In genomic region chr11:116532810-116533338, GRCm38 (mm10) we compare ENCODE assay signal across 8 mouse cellular contexts. TPM values are rescaled to one million over a fixed set of nuclear protein-coding genes. Genes with fewer than 3 reads are reported as not detected.
DNase-seq lines count a peak whose midpoint lies in the region; ATAC-seq and TF ChIP-seq lines count a peak whose summit lies in the region.

No protein-coding gene starts in this region.

- WGBS in forebrain, embryonic 16.5 days, result under 1% methylated on average over 50 of the region's 50 CpGs
- WGBS in hindbrain, embryonic 11.5 days, result under 1% methylated on average over 47 of the region's 50 CpGs
- WGBS in limb, embryonic 13.5 days, result under 1% methylated on average over 50 of the region's 50 CpGs
- WGBS in midbrain, embryonic 12.5 days, result under 1% methylated on average over 50 of the region's 50 CpGs
- under 1% methylated on average over 50 of the region's 50 CpGs for WGBS in stomach, postnatal 0 days

- peak; percentile 49 to 50 for DNase-seq in cerebellum, adult 18-20 months
- DNase-seq in cerebellum, adult 9-10 months, result no peak
- DNase-seq in c-Kit-negative CD71-positive TER-119-positive erythroid progenitor cells, embryonic 14.5 days (ENCODE audit: low read depth, low spot score), result peak; percentile 77
- DNase-seq in hindbrain, embryonic 11.5 days (ENCODE audit: low spot score), result peak; percentile 75
- DNase-seq in stomach, postnatal 0 days (ENCODE audit: low spot score), result peak; percentile 77

- H3K9ac ChIP-seq in forebrain, embryonic 16.5 days (replicated peaks; ENCODE audit: low read depth, low read length), result peak overlapping the region; percentile 50
- H3K9ac ChIP-seq in hindbrain, embryonic 11.5 days (ENCODE audit: low read depth, low read length), result peak overlapping the region; percentile 39; the same call in 1 of the 2 replicates
- H3K9ac ChIP-seq in limb, embryonic 13.5 days, result peak overlapping the region; percentile 67
- peak overlapping the region; percentile 54 for H3K9ac ChIP-seq in midbrain, embryonic 12.5 days (replicated peaks)
- H3K9ac ChIP-seq in stomach, postnatal 0 days (ENCODE audit: low read length), result peak overlapping the region; percentile 69

- no peak for TF ChIP-seq EP300 in stomach, postnatal 0 days (optimal IDR thresholded peaks at IDR 0.05)

- peak; percentile 56 for TF ChIP-seq CTCF in stomach, postnatal 0 days (IDR thresholded peaks at IDR 0.05; ENCODE audit: low read depth)

- peak overlapping the region; percentile 49 for H3K4me3 ChIP-seq in forebrain, embryonic 16.5 days (replicated peaks; ENCODE audit: low read length)
- peak overlapping the region; percentile 46 for H3K4me3 ChIP-seq in hindbrain, embryonic 11.5 days (ENCODE audit: low read depth, low read length)
- peak overlapping the region; percentile 59 for H3K4me3 ChIP-seq in limb, embryonic 13.5 days
- peak overlapping the region; percentile 49 for H3K4me3 ChIP-seq in midbrain, embryonic 12.5 days
- peak overlapping the region; percentile 55 for H3K4me3 ChIP-seq in stomach, postnatal 0 days (ENCODE audit: low read depth, low read length)

- peaks cover 41% of the 10 kb centered on the region for H3K4me1 ChIP-seq in forebrain, embryonic 16.5 days (replicated peaks; ENCODE audit: control insufficient read depth, insufficient read depth, low read length)
- peaks cover 27% of the 10 kb centered on the region for H3K4me1 ChIP-seq in hindbrain, embryonic 11.5 days (replicated peaks; ENCODE audit: control insufficient read depth, insufficient read depth, low read length)
- peaks cover 43% of the 10 kb centered on the region for H3K4me1 ChIP-seq in limb, embryonic 13.5 days
- H3K4me1 ChIP-seq in midbrain, embryonic 12.5 days, result peaks cover 41% of the 10 kb centered on the region
- 0 out of 2 replicates have a peak, but pooled peaks cover 2% of the 10 kb centered on the region for H3K4me1 ChIP-seq in stomach, postnatal 0 days (replicated peaks; ENCODE audit: control insufficient read depth, insufficient read depth)

- no peaks in the 10 kb centered on the region for H3K9me3 ChIP-seq in forebrain, embryonic 16.5 days (ENCODE audit: control insufficient read depth, low read length)
- H3K9me3 ChIP-seq in hindbrain, embryonic 11.5 days (ENCODE audit: control insufficient read depth, low read length), result no peaks in the 10 kb centered on the region
- no peaks in the 10 kb centered on the region for H3K9me3 ChIP-seq in limb, embryonic 13.5 days
- H3K9me3 ChIP-seq in midbrain, embryonic 12.5 days, result no peaks in the 10 kb centered on the region
- H3K9me3 ChIP-seq in stomach, postnatal 0 days (ENCODE audit: control insufficient read depth, low read length), result no peaks in the 10 kb centered on the region

- H3K27ac ChIP-seq in forebrain, embryonic 16.5 days (ENCODE audit: low read length), result no peak overlapping the region
- H3K27ac ChIP-seq in hindbrain, embryonic 11.5 days (ENCODE audit: low read depth, low read length), result no peak overlapping the region
- no peak overlapping the region for H3K27ac ChIP-seq in limb, embryonic 13.5 days
- H3K27ac ChIP-seq in midbrain, embryonic 12.5 days (replicated peaks), result no peak overlapping the region
- peak overlapping the region; percentile 86 for H3K27ac ChIP-seq in stomach, postnatal 0 days (replicated peaks)

- H3K4me2 ChIP-seq in forebrain, embryonic 16.5 days (ENCODE audit: low read length), result peak overlapping the region; percentile 92
- peak overlapping the region; percentile 77 for H3K4me2 ChIP-seq in hindbrain, embryonic 11.5 days (replicated peaks; ENCODE audit: low read depth, low read length)
- peak overlapping the region; percentile 99 for H3K4me2 ChIP-seq in limb, embryonic 13.5 days (replicated peaks)
- peak overlapping the region; percentile 87 for H3K4me2 ChIP-seq in midbrain, embryonic 12.5 days (replicated peaks)
- H3K4me2 ChIP-seq in stomach, postnatal 0 days (replicated peaks; ENCODE audit: low read depth), result peak overlapping the region; percentile 90

- H3K27me3 ChIP-seq in forebrain, embryonic 16.5 days (replicated peaks; ENCODE audit: control insufficient read depth, insufficient read depth, low read length), result peaks cover 44% of the 10 kb centered on the region
- peaks cover 34% of the 10 kb centered on the region for H3K27me3 ChIP-seq in hindbrain, embryonic 11.5 days (ENCODE audit: control insufficient read depth, insufficient read depth, low read length)
- H3K27me3 ChIP-seq in limb, embryonic 13.5 days, result peaks cover 65% of the 10 kb centered on the region
- peaks cover 68% of the 10 kb centered on the region for H3K27me3 ChIP-seq in midbrain, embryonic 12.5 days
- no peaks in the 10 kb centered on the region for H3K27me3 ChIP-seq in stomach, postnatal 0 days (ENCODE audit: control insufficient read depth, insufficient read depth, low read length)

- no peaks in the 10 kb centered on the region for H3K36me3 ChIP-seq in forebrain, embryonic 16.5 days (ENCODE audit: control insufficient read depth, insufficient read depth)
- no peaks in the 10 kb centered on the region for H3K36me3 ChIP-seq in hindbrain, embryonic 11.5 days (ENCODE audit: control insufficient read depth, insufficient read depth, low read length)
- H3K36me3 ChIP-seq in limb, embryonic 13.5 days, result peaks cover 5% of the 10 kb centered on the region
- peaks cover 5% of the 10 kb centered on the region for H3K36me3 ChIP-seq in midbrain, embryonic 12.5 days
- H3K36me3 ChIP-seq in stomach, postnatal 0 days (ENCODE audit: control insufficient read depth, insufficient read depth, low read length), result no peaks in the 10 kb centered on the region

- ATAC-seq in forebrain, embryonic 16.5 days, result peak; percentile 32
- ATAC-seq in hindbrain, embryonic 11.5 days (ENCODE audit: low FRiP score), result peak; percentile 28; the same call in 1 of the 2 replicates
- peak; percentile 51 for ATAC-seq in limb, embryonic 13.5 days (ENCODE audit: low FRiP score, low read depth)
- 0 out of 2 replicates have a peak, but pooled peaks have one; percentile 39 for ATAC-seq in midbrain, embryonic 12.5 days (ENCODE audit: low FRiP score, low read depth)
- peak; percentile 54; the same call in 1 of the 2 replicates for ATAC-seq in stomach, postnatal 0 days (ENCODE audit: low FRiP score, low TSS enrichment)

RNA-seq across cellular contexts. Expression of gene Sphk1, which starts 2.1 kb away (rescaled TPM):
- 2.9 and 3.3 TPM in 2 replicates for polyA plus RNA-seq in forebrain, embryonic 16.5 days (2015; fragmentation: Nextera tagmentation; extraction: Ambion mirVana)
- 8.1 and 10.0 TPM in 2 replicates for polyA plus RNA-seq in hindbrain, embryonic 11.5 days (2014; fragmentation: Nextera tagmentation; extraction: Ambion mirVana)
- 2.3 and 2.9 TPM in 2 replicates for polyA plus RNA-seq in limb, embryonic 13.5 days (2015; fragmentation: Nextera tagmentation; extraction: Ambion mirVana)
- polyA plus RNA-seq in midbrain, embryonic 12.5 days (2016; fragmentation: Nextera tagmentation; extraction: Ambion mirVana), result 4.6 and 7.1 TPM in 2 replicates
- 7.9 and 10.0 TPM in 2 replicates for polyA plus RNA-seq in stomach, postnatal 0 days (2015; fragmentation: Nextera tagmentation; extraction: Ambion mirVana)

RNA-seq across cellular contexts. Expression of gene Prpsap1, which starts 38.9 kb away (rescaled TPM):
- polyA plus RNA-seq in forebrain, embryonic 16.5 days (2015; fragmentation: Nextera tagmentation; extraction: Ambion mirVana), result 200 and 201 TPM in 2 replicates
- polyA plus RNA-seq in hindbrain, embryonic 11.5 days (2014; fragmentation: Nextera tagmentation; extraction: Ambion mirVana), result 164 and 169 TPM in 2 replicates
- 189 and 199 TPM in 2 replicates for polyA plus RNA-seq in limb, embryonic 13.5 days (2015; fragmentation: Nextera tagmentation; extraction: Ambion mirVana)
- 175 and 183 TPM in 2 replicates for polyA plus RNA-seq in midbrain, embryonic 12.5 days (2016; fragmentation: Nextera tagmentation; extraction: Ambion mirVana)
- polyA plus RNA-seq in stomach, postnatal 0 days (2015; fragmentation: Nextera tagmentation; extraction: Ambion mirVana), result 94.0 and 97.1 TPM in 2 replicates

RNA-seq across cellular contexts. Expression of gene Ube2o, which starts 48.4 kb away (rescaled TPM):
- 15.0 and 17.1 TPM in 2 replicates for polyA plus RNA-seq in forebrain, embryonic 16.5 days (2015; fragmentation: Nextera tagmentation; extraction: Ambion mirVana)
- 17.5 and 18.8 TPM in 2 replicates for polyA plus RNA-seq in hindbrain, embryonic 11.5 days (2014; fragmentation: Nextera tagmentation; extraction: Ambion mirVana)
- 10.3 and 12.1 TPM in 2 replicates for polyA plus RNA-seq in limb, embryonic 13.5 days (2015; fragmentation: Nextera tagmentation; extraction: Ambion mirVana)
- 17.9 and 19.0 TPM in 2 replicates for polyA plus RNA-seq in midbrain, embryonic 12.5 days (2016; fragmentation: Nextera tagmentation; extraction: Ambion mirVana)
- polyA plus RNA-seq in stomach, postnatal 0 days (2015; fragmentation: Nextera tagmentation; extraction: Ambion mirVana), result 4.7 and 5.3 TPM in 2 replicates

RNA-seq across cellular contexts. Expression of gene Aanat, which starts 53.4 kb away (rescaled TPM):
- polyA plus RNA-seq in forebrain, embryonic 16.5 days (2015; fragmentation: Nextera tagmentation; extraction: Ambion mirVana), result 0.27 TPM in 1 of 2 replicates, not detected in the other
- not detected in 2 replicates for polyA plus RNA-seq in hindbrain, embryonic 11.5 days (2014; fragmentation: Nextera tagmentation; extraction: Ambion mirVana)
- not detected in 2 replicates for polyA plus RNA-seq in limb, embryonic 13.5 days (2015; fragmentation: Nextera tagmentation; extraction: Ambion mirVana)
- 0.18 and 0.41 TPM in 2 replicates for polyA plus RNA-seq in midbrain, embryonic 12.5 days (2016; fragmentation: Nextera tagmentation; extraction: Ambion mirVana)
- polyA plus RNA-seq in stomach, postnatal 0 days (2015; fragmentation: Nextera tagmentation; extraction: Ambion mirVana), result 0.10 TPM in 1 of 2 replicates, not detected in the other
